Mouse (Mus musculus): ENCODE measurements around the gene Sez6.
A peak's percentile ranks its signal among the peaks of the same experiment; 100 is the strongest.

The Sez6 gene

DNA sequence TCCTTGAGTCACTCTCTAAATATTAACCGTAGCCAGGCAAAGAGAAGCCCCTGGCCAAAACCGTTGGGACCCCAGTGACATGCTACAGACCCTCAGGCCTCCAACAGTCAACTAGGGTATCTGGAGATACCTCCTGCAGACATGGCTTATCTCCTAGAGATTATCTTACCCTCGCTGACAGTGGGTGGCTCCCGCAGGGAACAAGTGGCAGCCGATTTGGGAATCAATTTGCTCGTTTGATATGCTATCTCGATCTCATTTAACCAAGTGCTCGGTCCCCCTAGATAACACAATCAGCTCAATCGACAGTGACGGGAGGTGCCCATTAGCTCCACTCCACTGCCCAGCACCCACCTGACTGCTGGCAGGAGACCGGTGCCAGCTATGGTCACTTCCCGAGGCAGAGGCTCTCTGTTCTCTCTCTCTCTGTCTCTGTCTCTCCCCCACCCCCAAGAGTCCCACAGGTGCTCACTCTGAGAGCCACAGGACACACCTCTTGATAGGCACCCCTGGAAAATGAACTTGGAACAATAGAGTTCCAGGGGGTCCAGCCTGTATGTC is 19.6 kb downstream of the Sez6 start:
- DNase-seq (ENCODE audit: low spot score), result no peak

DNA sequence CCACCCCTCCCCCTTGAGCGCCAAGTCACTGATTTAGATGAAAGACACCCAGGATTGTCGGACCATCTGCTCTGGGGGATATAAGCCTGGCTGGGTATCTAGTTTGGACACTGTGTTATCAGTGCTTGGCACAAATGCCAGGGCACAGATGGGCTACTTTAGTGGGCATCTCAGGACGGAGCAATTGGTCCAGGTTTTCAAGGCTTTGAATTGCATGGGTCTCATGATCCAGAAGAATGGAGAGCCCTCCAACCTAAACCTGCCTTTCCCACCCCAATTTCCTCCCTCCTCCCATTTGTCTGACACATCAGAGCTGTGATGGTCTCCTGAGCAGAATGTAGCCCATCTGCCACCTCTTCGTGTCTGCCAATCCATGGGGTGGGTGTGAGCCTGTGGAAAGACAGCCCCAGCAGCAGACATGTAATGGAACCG is 20.2 kb downstream of the Sez6 start:
- no peak for DNase-seq (ENCODE audit: low spot score)

- DNase-seq (ENCODE audit: low spot score), result no peak
Observed at GRCm38 (mm10) chr11:77953671-77954070, 23.1 kb downstream of the Sez6 start.

DNA sequence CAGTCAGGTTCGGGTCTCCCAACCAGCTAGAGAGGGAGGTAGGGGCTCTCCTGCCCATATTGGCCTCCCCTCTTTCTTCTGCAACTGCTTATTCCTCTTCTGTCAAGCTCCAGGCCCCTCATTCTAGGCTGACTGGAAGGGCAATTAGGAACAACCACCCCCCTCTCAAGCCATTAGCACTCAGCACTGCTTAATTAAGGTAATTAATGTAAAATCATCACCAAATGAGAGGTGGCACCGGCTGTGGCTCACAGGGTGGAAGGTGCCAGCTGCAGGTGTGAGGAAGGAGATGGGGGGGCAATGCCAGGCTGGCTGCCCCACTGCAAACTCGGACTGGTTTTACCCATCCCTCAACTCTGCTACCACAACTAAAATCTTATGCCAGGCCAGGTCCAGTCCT is 25.8 kb downstream of the Sez6 start:
- DNase-seq (ENCODE audit: low spot score), result no peak

- DNase-seq (ENCODE audit: low spot score), result no peak
Observed at GRCm38 (mm10) chr11:77958268-77958667, 27.7 kb downstream of the Sez6 start.

DNA sequence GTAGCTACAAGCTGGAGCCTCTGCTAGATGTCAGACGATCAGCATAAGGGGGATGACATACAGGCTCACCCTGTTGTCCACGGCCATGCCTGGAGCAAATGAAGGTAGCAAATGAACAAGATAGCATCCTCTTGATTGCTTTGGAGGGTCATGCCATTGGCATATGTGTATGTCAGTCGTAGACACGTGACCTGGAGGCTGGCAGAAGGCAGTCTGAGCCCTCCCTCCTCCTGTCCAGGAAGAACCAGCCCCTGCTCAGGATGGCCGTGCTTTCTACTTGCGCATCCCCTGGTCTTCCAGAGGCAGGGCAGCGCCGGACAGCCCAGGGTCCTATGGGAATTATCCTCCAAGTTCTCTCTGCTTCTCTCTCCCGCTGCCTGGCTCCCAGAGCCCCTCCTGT is 28.3 kb downstream of the Sez6 start:
- no peak for DNase-seq (ENCODE audit: low spot score)

GRCm38 (mm10) chr11:77960199-77960598 is 29.6 kb downstream of the Sez6 start:
- DNase-seq (ENCODE audit: low spot score), result no peak

DNA sequence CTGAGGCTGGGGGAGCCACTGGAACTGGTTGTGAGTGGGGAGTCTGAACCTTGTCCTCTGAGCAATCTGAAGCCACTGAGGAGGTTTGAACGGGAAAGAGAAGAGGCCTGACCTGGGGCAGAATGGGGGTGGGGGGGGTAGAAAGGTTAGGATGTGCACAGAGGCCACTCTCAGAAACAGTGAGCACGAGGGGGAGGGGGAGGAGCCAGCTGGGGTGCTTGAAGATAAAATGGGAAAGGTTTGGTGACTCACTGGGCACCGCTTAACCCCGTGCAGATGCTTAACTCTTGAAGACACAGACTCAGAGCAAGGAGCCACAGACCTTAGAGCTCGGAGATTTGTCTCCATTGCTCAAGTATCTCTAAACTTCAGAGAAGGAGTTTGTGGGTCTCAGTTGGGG is 30.3 kb downstream of the Sez6 start:
- no peak for DNase-seq (ENCODE audit: low spot score)

- DNase-seq (ENCODE audit: low spot score), result no peak
Observed at GRCm38 (mm10) chr11:77962946-77963345, 32.3 kb downstream of the Sez6 start.

DNA sequence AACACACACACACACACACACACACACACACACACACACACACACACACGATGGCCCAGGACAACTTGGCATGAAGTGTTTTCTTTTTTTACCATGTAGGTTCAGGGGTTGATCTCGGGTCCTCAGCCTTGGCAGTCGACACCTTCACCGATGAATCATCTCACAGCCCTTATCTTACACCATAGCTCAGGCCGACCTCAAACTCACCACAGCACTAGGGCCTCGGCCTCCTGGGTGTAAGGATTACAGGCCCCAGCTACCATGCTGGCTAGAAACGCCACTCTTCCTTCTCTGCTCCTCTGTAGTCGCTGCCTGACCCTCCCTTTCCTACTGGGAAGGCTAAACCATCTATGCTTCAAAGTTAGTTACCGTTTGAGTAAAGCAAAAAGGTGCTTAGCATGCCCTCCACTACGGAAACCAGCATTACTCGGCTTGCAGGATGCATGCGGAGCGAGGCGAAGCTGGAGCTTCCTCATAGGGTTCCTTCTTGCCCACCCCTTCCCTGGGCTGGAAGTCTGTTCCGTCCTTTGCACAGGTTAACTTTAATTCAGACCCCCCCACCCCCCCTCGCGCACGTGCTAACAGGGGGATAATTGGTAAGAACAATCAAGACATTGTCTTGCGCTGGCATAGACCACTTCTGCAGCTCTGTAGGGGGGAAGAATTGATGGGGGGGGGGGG is 34.0 kb downstream of the Sez6 start:
- no peak for DNase-seq (ENCODE audit: low spot score)

DNA sequence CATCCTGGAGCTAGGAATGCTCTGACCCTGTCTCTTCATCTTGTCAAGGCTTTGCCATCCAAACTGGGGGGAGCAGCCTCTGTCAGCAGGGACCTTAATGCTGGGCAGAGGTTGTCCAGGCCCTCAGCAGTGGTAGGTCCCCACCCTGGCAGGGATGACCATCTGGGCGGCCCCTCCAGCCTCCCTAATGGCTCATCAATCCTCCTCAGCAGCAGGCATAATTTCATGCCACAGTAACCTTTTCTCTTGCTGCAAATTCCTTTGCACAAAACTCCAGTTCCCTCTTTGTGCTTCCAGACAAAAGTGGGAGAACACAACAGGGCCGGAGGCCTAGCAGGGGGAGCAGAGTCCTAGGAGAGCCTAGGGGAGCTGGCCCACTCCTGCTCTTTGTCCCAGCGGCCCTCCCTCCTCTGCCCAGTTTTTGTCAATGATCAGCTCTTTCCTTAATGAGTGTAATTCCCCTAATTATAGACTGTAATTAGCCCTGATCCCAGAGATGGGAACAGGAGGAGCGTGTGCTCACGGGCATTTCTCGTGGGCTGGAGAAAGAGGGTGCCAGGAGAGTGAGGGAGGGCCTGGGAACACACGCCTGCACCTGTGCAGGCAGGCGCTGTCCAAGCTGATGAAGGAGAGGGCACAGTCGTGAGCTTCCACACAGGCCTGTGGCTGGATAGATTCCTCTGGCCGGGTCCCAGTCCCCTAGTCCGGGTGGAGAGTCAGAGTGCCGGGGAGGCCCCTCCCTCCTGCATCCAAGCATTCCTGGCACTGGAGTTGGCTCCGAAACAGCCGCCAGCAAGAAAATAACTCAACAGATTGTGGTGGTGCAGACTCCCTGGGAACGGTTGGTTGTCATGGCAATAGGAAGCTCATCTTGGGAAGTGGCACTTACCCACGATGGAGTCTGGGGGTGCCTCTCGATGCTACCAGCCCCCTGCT is 34.8 kb downstream of the Sez6 start:
- no peak for DNase-seq (ENCODE audit: low spot score)

DNA sequence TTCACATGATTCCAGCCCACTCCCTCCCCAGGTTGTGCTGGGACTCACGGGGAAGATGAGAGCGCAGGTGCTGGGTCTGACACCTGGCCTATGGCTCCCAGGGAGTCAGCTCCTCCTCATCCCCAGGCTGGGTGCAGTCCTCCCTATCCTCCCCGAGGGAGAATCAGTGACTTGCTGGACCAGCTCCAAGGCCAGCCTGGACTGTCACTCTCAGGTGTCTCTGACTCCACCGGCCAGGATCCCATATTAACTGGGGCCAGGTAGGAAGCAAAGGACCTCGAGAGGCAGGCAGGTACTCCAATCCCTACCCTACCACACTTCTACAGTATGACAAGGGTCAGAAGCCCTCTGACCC is 35.4 kb downstream of the Sez6 start:
- DNase-seq (ENCODE audit: low spot score), result no peak

DNA sequence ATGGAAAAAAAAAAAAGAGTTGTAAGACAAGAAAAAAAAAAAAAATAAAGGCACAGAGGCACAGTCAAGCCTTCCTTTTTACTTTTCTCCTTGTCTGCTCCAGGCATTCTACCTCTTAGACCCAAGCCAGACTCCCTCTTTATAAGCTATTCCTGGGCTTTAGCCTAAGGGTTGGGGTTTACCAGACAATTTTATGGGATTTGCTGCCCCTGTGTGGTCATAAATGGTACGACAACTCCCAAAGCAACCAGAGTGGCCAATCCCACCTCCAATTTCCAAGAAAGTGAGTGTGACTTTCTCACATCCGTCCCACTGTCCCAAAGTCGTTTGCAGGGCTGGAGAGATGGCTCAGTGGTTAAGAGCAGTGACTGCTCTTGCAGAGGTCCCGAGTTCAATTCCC is 36.5 kb downstream of the Sez6 start:
- DNase-seq (ENCODE audit: low spot score), result peak; percentile 32

GRCm38 (mm10) chr11:77968786-77969185 is 38.2 kb downstream of the Sez6 start:
- DNase-seq (ENCODE audit: low spot score), result no peak

DNA sequence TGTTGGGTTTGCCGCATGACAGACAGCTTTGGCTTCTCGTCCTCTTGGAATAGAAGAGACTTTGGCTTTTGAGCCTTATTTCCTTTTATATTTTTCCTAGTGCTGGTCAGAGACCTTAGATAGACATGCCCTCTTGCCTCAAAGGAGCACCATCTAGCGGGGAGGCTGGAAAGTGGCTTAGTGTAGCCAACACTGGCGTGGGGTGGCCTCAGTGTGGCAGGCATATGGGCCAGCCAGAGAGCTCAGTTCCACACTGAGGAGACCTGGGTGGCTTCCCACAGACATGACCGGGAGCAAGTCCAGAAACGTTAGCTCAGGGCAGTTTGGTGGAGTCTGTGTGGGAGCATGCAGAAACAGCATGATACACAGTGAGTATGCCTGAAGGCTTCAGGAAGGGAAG is 40.1 kb downstream of the Sez6 start:
- DNase-seq (ENCODE audit: low spot score), result no peak

GRCm38 (mm10) chr11:77973520-77973919 is 42.9 kb downstream of the Sez6 start:
- DNase-seq (ENCODE audit: low spot score), result no peak

DNA sequence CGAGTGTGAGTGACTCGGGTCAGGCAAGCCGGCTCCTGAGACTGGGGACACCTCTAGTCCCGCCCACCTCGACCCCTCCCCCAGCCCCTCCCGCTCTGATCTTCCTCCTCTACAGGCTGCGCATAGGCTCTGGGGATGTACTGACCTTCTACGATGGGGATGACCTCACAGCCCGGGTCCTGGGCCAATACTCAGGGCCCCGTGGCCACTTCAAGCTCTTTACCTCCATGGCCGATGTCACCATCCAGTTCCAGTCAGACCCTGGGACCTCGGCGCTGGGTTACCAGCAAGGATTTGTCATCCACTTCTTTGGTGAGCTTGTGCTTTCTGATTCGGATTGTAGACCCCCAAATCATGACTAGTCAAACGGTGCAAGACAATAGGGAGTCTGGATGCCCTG is 43.7 kb downstream of the Sez6 start:
- no peak for DNase-seq (ENCODE audit: low spot score)

DNA sequence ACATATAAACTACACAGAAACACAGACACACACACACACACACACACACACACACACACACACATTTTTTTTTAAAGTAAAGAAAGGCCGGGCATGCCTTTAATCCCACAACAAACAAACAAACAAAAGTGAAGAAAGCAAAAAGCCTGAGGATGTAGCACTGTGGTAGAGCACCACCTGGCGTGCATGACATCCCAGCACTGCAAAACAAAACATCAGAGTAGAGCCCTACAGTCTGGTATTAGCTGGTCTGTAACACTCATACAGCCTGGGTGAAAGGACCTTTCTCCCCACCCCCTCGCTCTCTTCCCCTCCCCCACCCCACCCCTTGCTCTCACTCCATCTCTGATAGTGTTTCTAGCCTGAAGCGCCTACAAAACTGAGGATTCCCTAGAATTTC is 45.3 kb downstream of the Sez6 start:
- no peak for DNase-seq (ENCODE audit: low spot score)

GRCm38 (mm10) chr11:77978161-77978560 is 47.6 kb downstream of the Sez6 start:
- no peak for DNase-seq (ENCODE audit: low spot score)

DNA sequence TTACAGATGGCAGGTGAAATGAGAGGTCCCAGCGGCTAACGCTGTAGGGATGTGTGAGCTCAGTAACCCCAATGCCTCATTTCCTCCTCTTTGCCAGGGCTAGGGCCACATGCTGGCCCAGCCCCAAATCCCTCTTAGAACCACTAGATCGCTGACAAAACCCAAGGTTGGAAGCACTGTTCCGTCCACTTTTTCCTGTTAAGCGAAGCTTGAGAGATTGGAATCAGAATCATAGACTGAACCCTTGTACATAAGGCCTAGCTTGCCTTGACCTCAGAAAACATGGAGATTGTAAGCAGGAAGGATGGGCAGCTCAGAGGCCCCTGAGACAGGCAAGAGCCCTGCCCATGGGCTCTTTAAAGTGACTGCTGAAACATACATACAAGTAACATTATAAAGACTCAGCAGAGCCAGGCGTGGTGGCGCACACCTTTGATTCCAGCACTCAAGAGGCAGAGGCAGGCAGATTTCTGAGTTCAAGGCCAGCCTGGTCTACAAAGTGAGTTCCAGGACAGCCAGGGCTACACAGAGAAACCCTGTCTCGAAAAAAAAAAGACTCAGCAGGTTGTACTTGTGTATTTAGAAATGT is 48.7 kb downstream of the Sez6 start:
- no peak for DNase-seq (ENCODE audit: low spot score)

- peak; percentile 11 for DNase-seq (ENCODE audit: low spot score)
Observed at GRCm38 (mm10) chr11:77980281-77981204, 49.9 kb downstream of the Sez6 start.
